Mouse (Mus musculus) forebrain, embryonic 16.5 days (tissue): ENCODE results near the gene Ankrd49. TPM values are rescaled to one million over a fixed set of nuclear protein-coding genes. Genes with fewer than 3 reads are reported as not detected.
A peak's percentile ranks its signal among the peaks of the same experiment; 100 is the strongest.

ENCODE experiments used
- ATAC-seq: fragments of 200-750 bp; cut with Nextera tagmentation; 2 replicates; pipeline ENCODE4 v1.8.0; 2017; ENCODE audit warnings: mild to moderate bottlenecking, moderate library complexity
- H3K27ac ChIP-seq: fragments of 300-500 bp; sonication (generic); 2 replicates; pipeline ENCODE4 v1.5.1; 2014; ENCODE audit warnings: low read length, control low read depth
- H3K27me3 ChIP-seq: fragments of 300-500 bp; sonication (generic); replicated peaks from 2 replicates; pipeline ENCODE4 v1.6.1; 2014; ENCODE audit warnings: low read length; ENCODE audit not compliant: control insufficient read depth, insufficient read depth
- H3K36me3 ChIP-seq: fragments of 300-500 bp; sonication (generic); 2 replicates; pipeline ENCODE4 v1.6.1; 2014; ENCODE audit not compliant: control insufficient read depth, insufficient read depth
- H3K4me1 ChIP-seq: fragments of 300-500 bp; sonication (generic); replicated peaks from 2 replicates; pipeline ENCODE4 v1.6.1; 2014; ENCODE audit warnings: low read length; ENCODE audit not compliant: control insufficient read depth, insufficient read depth
- H3K4me2 ChIP-seq: fragments of 300-500 bp; sonication (generic); 2 replicates; pipeline ENCODE4 v1.6.1; 2014; ENCODE audit warnings: mild to moderate bottlenecking, low read length, control low read depth
- H3K4me3 ChIP-seq: fragments of 300-500 bp; sonication (generic); replicated peaks from 2 replicates; pipeline ENCODE4 v1.5.1; 2014; ENCODE audit warnings: mild to moderate bottlenecking, low read length, control low read depth
- H3K9ac ChIP-seq: fragments of 300-500 bp; sonication (generic); replicated peaks from 2 replicates; pipeline ENCODE4 v1.6.1; 2014; ENCODE audit warnings: low read depth, low read length, control low read depth
- H3K9me3 ChIP-seq: fragments of 300-500 bp; sonication (generic); 2 replicates; pipeline ENCODE4 v1.6.1; 2016; ENCODE audit warnings: low read length; ENCODE audit not compliant: control insufficient read depth
- WGBS: fragments of 180-500 bp; shearing (Covaris S2); extraction: QIAGEN DNeasy Blood & Tissue Kit; methylation state at CpG from one replicate; pipeline ENCODE4 v1.1.7; 2014; 5-methylcytosine and 5-hydroxymethylcytosine counted together
- polyA plus RNA-seq: library from polyadenylated mRNA; unstranded; fragments of >200 nt; fragmentation: Nextera tagmentation; extraction: Ambion mirVana; gene quantifications from 2 replicates; pipeline ENCODE4 v1.2.1, GENCODE M21; 2015

Ankrd49 gene
- polyA plus RNA-seq = 43.7 and 48.1 TPM in 2 replicates

- no peaks in the 10 kb centered on the region for H3K27me3 ChIP-seq
- peak within 1 kb of the TSS; percentile 96 for H3K27ac ChIP-seq
- H3K36me3 ChIP-seq = peaks cover 14% of the 10 kb centered on the region
- H3K4me1 ChIP-seq = peaks cover 8% of the 10 kb centered on the region
- H3K9me3 ChIP-seq = no peaks in the 10 kb centered on the region
- under 1% methylated on average over 62 of the region's 62 CpGs for WGBS
- peak within 1 kb of the TSS; percentile 82 for H3K4me3 ChIP-seq
- peak within 1 kb of the TSS; percentile 90 for H3K4me2 ChIP-seq
- ATAC-seq = peak; percentile 99
- peak within 1 kb of the TSS; percentile 87 for H3K9ac ChIP-seq
These were observed at the start of gene Ankrd49, which contains the start of gene Mre11a for GRCm38 (mm10) chr9:14784039-14785002. TSS of gene Ankrd49 (minus strand) at chr9:14784856. TSS of gene Mre11a (plus strand) at chr9:14784654.

DNA sequence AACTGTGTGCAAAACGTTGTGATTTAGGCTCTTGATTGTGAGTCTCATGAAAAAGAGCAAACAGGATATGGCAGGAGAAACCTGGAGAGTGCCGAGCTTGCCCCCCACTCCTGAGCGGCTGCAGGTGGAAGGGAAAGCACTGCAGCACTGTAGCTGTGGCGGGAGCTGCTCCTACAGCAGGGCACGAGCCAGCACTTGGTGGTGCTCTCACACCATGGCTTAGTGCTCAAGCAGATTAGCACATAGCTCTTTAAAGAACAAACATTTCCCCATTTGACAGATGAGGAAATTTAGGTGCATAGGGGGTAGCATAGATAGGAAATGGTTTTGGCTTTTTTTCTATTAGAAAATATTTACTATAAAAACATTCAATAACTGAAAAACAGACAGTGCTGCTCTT, 47.4 kb upstream of the Ankrd49 start:
- no peak overlapping the region for H3K27ac ChIP-seq
- H3K4me3 ChIP-seq = no peak overlapping the region
- no peaks in the 10 kb centered on the region for H3K27me3 ChIP-seq
- no peaks in the 10 kb centered on the region for H3K9me3 ChIP-seq
- 89% methylated on average over 5 of the region's 5 CpGs for WGBS
- H3K4me2 ChIP-seq = no peak overlapping the region
- H3K36me3 ChIP-seq = peaks cover 7% of the 10 kb centered on the region
- H3K4me1 ChIP-seq = no peaks in the 10 kb centered on the region
- no peak for ATAC-seq
- no peak overlapping the region for H3K9ac ChIP-seq

DNA sequence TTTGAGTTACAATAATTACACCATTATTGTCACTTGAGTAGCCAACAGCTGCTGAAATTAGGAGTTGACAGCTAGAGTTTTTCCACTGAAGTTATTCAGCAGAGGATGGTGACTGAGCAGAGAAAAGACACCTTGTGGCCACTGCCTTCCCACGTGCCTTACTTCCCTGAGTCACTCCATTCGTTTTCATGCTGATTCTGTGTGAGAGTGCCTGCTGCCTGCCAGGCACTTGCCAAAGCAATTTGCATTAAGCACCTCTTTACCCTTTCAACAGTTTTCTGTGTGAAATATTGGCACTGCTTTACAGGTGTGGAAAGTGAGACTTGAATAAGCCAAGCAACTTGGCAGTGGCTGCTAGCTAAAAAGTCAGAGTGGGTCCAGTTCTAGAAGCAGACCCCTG, 43.2 kb upstream of the Ankrd49 start:
- no peak overlapping the region for H3K4me2 ChIP-seq
- H3K4me3 ChIP-seq = no peak overlapping the region
- no peak overlapping the region for H3K27ac ChIP-seq
- no peaks in the 10 kb centered on the region for H3K4me1 ChIP-seq
- no peak for ATAC-seq
- WGBS = 51% methylated on average over 2 of the region's 2 CpGs
- H3K9ac ChIP-seq = no peak overlapping the region
- H3K9me3 ChIP-seq = no peaks in the 10 kb centered on the region
- H3K27me3 ChIP-seq = no peaks in the 10 kb centered on the region
- peaks cover 10% of the 10 kb centered on the region for H3K36me3 ChIP-seq

- ATAC-seq = no peak
- Histone ChIP-seq H3K36me3 (peaks cover 8% of the 10 kb centered on the region; the same call in 1 of the 2 replicates), H3K4me3 (no peak overlapping the region), H3K4me1 (no peaks in the 10 kb centered on the region), H3K27ac (no peak overlapping the region), H3K27me3 (no peaks in the 10 kb centered on the region), H3K9ac (no peak overlapping the region), H3K9me3 (no peaks in the 10 kb centered on the region), H3K4me2 (no peak overlapping the region)
- 89% methylated on average over 5 of the region's 5 CpGs for WGBS
These were observed 40.2 kb upstream of the Ankrd49 start for GRCm38 (mm10) chr9:14824840-14825239.

- H3K27me3 ChIP-seq = no peaks in the 10 kb centered on the region
- H3K36me3 ChIP-seq = peaks cover 26% of the 10 kb centered on the region
- H3K27ac ChIP-seq = no peak overlapping the region
- H3K4me2 ChIP-seq = no peak overlapping the region
- no peak for ATAC-seq
- H3K9me3 ChIP-seq = no peaks in the 10 kb centered on the region
- no peaks in the 10 kb centered on the region for H3K4me1 ChIP-seq
- no peak overlapping the region for H3K4me3 ChIP-seq
- H3K9ac ChIP-seq = no peak overlapping the region
These were observed 36.7 kb upstream of the Ankrd49 start for GRCm38 (mm10) chr9:14821396-14821795.

- Histone ChIP-seq H3K27ac (no peak overlapping the region), H3K4me1 (no peaks in the 10 kb centered on the region), H3K9me3 (no peaks in the 10 kb centered on the region), H3K36me3 (0 out of 2 replicates have a peak, but pooled peaks cover 3% of the 10 kb centered on the region), H3K4me2 (no peak overlapping the region), H3K4me3 (no peak overlapping the region), H3K9ac (no peak overlapping the region), H3K27me3 (no peaks in the 10 kb centered on the region)
- ATAC-seq = no peak
- 93% methylated on average over 5 of the region's 5 CpGs for WGBS
These were observed 25.5 kb upstream of the Ankrd49 start for GRCm38 (mm10) chr9:14810111-14810510.

GRCm38 (mm10) chr9:14806786-14807185, 22.1 kb upstream of the Ankrd49 start:
- no peak overlapping the region for H3K4me2 ChIP-seq
- no peaks in the 10 kb centered on the region for H3K9me3 ChIP-seq
- no peak overlapping the region for H3K4me3 ChIP-seq
- H3K4me1 ChIP-seq = no peaks in the 10 kb centered on the region
- 100% methylated on average over 1 of the region's 1 CpGs for WGBS
- no peak overlapping the region for H3K27ac ChIP-seq
- no peaks in the 10 kb centered on the region for H3K27me3 ChIP-seq
- no peak overlapping the region for H3K9ac ChIP-seq
- no peak for ATAC-seq
- peaks cover 4% of the 10 kb centered on the region; the same call in 1 of the 2 replicates for H3K36me3 ChIP-seq

GRCm38 (mm10) chr9:14805714-14806113, 21.1 kb upstream of the Ankrd49 start:
- no peak overlapping the region for H3K9ac ChIP-seq
- ATAC-seq = no peak
- H3K27me3 ChIP-seq = no peaks in the 10 kb centered on the region
- H3K4me1 ChIP-seq = no peaks in the 10 kb centered on the region
- no peaks in the 10 kb centered on the region for H3K9me3 ChIP-seq
- peaks cover 4% of the 10 kb centered on the region for H3K36me3 ChIP-seq
- no peak overlapping the region for H3K4me2 ChIP-seq
- no peak overlapping the region for H3K4me3 ChIP-seq
- 91% methylated on average over 2 of the region's 2 CpGs for WGBS
- no peak overlapping the region for H3K27ac ChIP-seq

DNA sequence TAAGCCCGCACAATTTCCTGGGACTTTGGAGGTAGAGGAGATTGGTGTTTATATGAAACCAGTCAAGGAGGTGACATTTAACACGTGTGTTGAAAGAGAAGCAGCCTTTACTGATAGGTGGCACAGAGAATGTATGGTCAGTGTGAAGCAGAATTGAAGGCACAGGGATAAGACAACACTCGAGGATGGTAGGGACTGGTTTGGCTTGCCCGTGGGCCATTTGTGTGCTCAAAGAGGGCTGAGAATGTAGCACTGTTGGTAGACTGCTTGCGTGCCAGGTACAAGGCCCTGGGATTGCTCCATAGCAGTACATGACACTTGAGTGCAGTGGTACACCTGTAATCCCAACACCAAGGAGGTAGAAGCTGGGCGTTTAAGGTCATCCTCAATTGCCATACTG, 2.7 kb upstream of the Ankrd49 start:
- Histone ChIP-seq H3K27me3 (no peaks in the 10 kb centered on the region), H3K4me2 (no peak overlapping the region), H3K36me3 (peaks cover 2% of the 10 kb centered on the region; the same call in 1 of the 2 replicates), H3K4me1 (peaks cover 8% of the 10 kb centered on the region), H3K27ac (no peak overlapping the region), H3K9me3 (no peaks in the 10 kb centered on the region), H3K4me3 (no peak overlapping the region), H3K9ac (no peak overlapping the region)
- ATAC-seq = no peak
- 88% methylated on average over 6 of the region's 6 CpGs for WGBS
